ENCODE assay signal across 9 mouse cellular contexts in genomic region chr7:142458026-142458425, GRCm38 (mm10). TPM values are rescaled to one million over a fixed set of nuclear protein-coding genes. Genes with fewer than 3 reads are reported as not detected.
DNase-seq lines count a peak whose midpoint lies in the region; ATAC-seq and TF ChIP-seq lines count a peak whose summit lies in the region.
"Had no signal": no experiment of that assay in that cellular context is flagged by ENCODE, and none has a peak within 500 bp of the region (broad histone marks: within the 10 kb centered on the region; RNA-seq: fewer than 3 reads in every experiment).

No protein-coding gene starts in this region.

- WGBS in forebrain, embryonic 16.5 days = 48% methylated on average over 2 of the region's 2 CpGs
- WGBS in limb, embryonic 11.5 days = 11% methylated on average over 2 of the region's 2 CpGs
- WGBS in midbrain, postnatal 0 days = 36% methylated on average over 2 of the region's 2 CpGs

- no peak overlapping the region for H3K9ac ChIP-seq in forebrain, embryonic 16.5 days (replicated peaks; ENCODE audit: low read depth, low read length)
- H3K9ac ChIP-seq in limb, embryonic 11.5 days (ENCODE audit: low read length) = no peak overlapping the region
- H3K9ac ChIP-seq in midbrain, postnatal 0 days (replicated peaks; ENCODE audit: low read length, poor library complexity, severe bottlenecking) = 0 out of 2 replicates have a peak overlapping the region, but pooled peaks have one; percentile 20

- H3K9me3 ChIP-seq in forebrain, embryonic 16.5 days (ENCODE audit: control insufficient read depth, low read length) = no peaks in the 10 kb centered on the region
- no peaks in the 10 kb centered on the region for H3K9me3 ChIP-seq in limb, embryonic 11.5 days (ENCODE audit: control insufficient read depth, low read length)
- H3K9me3 ChIP-seq in midbrain, postnatal 0 days (ENCODE audit: low read length) = no peaks in the 10 kb centered on the region

- peak; percentile 3 for DNase-seq in adrenal gland, postnatal 14 days
- no peak for DNase-seq in adrenal gland, adult 2 months
- DNase-seq in limb, embryonic 11.5 days (ENCODE audit: low spot score) = peak; percentile 49
- peak; percentile 53 for DNase-seq in midbrain, postnatal 0 days (ENCODE audit: low spot score)
- no peak for DNase-seq in adrenal gland, adult 8-10 months
- DNase-seq in ovary, postnatal 10 days (ENCODE audit: low spot score) = no peak

- no peaks in the 10 kb centered on the region for H3K79me3 ChIP-seq in C2C12 (ENCODE audit: low read depth)

- H3K79me2 ChIP-seq in C2C12 (ENCODE audit: control insufficient read depth, insufficient read depth) = no peaks in the 10 kb centered on the region

- no peaks in the 10 kb centered on the region for H3K36me3 ChIP-seq in C2C12 (ENCODE audit: control insufficient read depth, insufficient read depth)
- no peaks in the 10 kb centered on the region for H3K36me3 ChIP-seq in forebrain, embryonic 16.5 days (ENCODE audit: control insufficient read depth, insufficient read depth)
- no peaks in the 10 kb centered on the region for H3K36me3 ChIP-seq in limb, embryonic 11.5 days (ENCODE audit: control insufficient read depth, insufficient read depth, low read length)
- no peaks in the 10 kb centered on the region for H3K36me3 ChIP-seq in midbrain, postnatal 0 days (ENCODE audit: insufficient read depth, low read length)

- ATAC-seq in forebrain, embryonic 16.5 days = no peak
- ATAC-seq in limb, embryonic 11.5 days (ENCODE audit: insufficient number of reproducible peaks, low FRiP score, low TSS enrichment, low read depth) = peak; percentile 65; the same call in 1 of the 2 replicates
- peak; percentile 70 for ATAC-seq in midbrain, postnatal 0 days (ENCODE audit: low FRiP score)

- TF ChIP-seq CTCF in C2C12 (IDR thresholded peaks at IDR 0.05; ENCODE audit: control insufficient read depth, insufficient read depth, insufficient read length) = no peak
- no peak for TF ChIP-seq CTCF in midbrain, postnatal 0 days (IDR thresholded peaks at IDR 0.05)

- H3K4me1 ChIP-seq in forebrain, embryonic 16.5 days (replicated peaks; ENCODE audit: control insufficient read depth, insufficient read depth, low read length) = peaks cover 11% of the 10 kb centered on the region
- H3K4me1 ChIP-seq in limb, embryonic 11.5 days (ENCODE audit: control insufficient read depth, insufficient read depth, low read length) = peaks cover 8% of the 10 kb centered on the region
- H3K4me1 ChIP-seq in midbrain, postnatal 0 days (ENCODE audit: insufficient read depth, low read length) = no peaks in the 10 kb centered on the region

- no peak overlapping the region for H3K4me3 ChIP-seq in C2C12 (ENCODE audit: insufficient read depth, poor library complexity, severe bottlenecking)
- H3K4me3 ChIP-seq in forebrain, embryonic 16.5 days (replicated peaks; ENCODE audit: low read length) = no peak overlapping the region
- no peak overlapping the region for H3K4me3 ChIP-seq in limb, embryonic 11.5 days (ENCODE audit: low read depth, low read length)
- H3K4me3 ChIP-seq in midbrain, postnatal 0 days (ENCODE audit: low read depth, low read length) = no peak overlapping the region

- no peaks in the 10 kb centered on the region for H3K27me3 ChIP-seq in C2C12 (ENCODE audit: control insufficient read depth, insufficient read depth, insufficient read length)
- no peaks in the 10 kb centered on the region for H3K27me3 ChIP-seq in forebrain, embryonic 16.5 days (replicated peaks; ENCODE audit: control insufficient read depth, insufficient read depth, low read length)
- no peaks in the 10 kb centered on the region for H3K27me3 ChIP-seq in limb, embryonic 11.5 days (ENCODE audit: control insufficient read depth, insufficient read depth, low read length)
- H3K27me3 ChIP-seq in midbrain, postnatal 0 days (ENCODE audit: insufficient read depth, low read length) = no peaks in the 10 kb centered on the region

- H3K27ac ChIP-seq in forebrain, embryonic 16.5 days (ENCODE audit: low read length) = peak overlapping the region; percentile 25; the same call in 1 of the 2 replicates
- H3K27ac ChIP-seq in limb, embryonic 11.5 days (replicated peaks; ENCODE audit: low read depth, low read length) = peak overlapping the region; percentile 63
- peak overlapping the region; percentile 77 for H3K27ac ChIP-seq in midbrain, postnatal 0 days (ENCODE audit: low read depth, low read length)

- no peak overlapping the region for H3K4me2 ChIP-seq in forebrain, embryonic 16.5 days (ENCODE audit: low read length)
- H3K4me2 ChIP-seq in limb, embryonic 11.5 days (ENCODE audit: low read depth, severe bottlenecking) = no peak overlapping the region
- H3K4me2 ChIP-seq in midbrain, postnatal 0 days (ENCODE audit: low read depth, low read length, poor library complexity, severe bottlenecking) = no peak overlapping the region

- no peak overlapping the region for H3ac ChIP-seq in C2C12 (ENCODE audit: control insufficient read depth, insufficient read length, low read depth)

TF ChIP-seq in C2C12, 6 proteins besides CTCF, POLR2A, EP300 and RAD21:
- no peak for TF ChIP-seq MYOD1 (IDR thresholded peaks at IDR 0.05; ENCODE audit: control insufficient read depth, insufficient read length, low read depth)
- TF ChIP-seq USF1 (IDR thresholded peaks at IDR 0.05; ENCODE audit: low read depth) = no peak
- peak; percentile 14 for TF ChIP-seq MAX (IDR thresholded peaks at IDR 0.05)
- TF ChIP-seq CEBPB (IDR thresholded peaks at IDR 0.05; ENCODE audit: low read depth) = peak; percentile 7
- TF ChIP-seq MYOG (IDR thresholded peaks at IDR 0.05; ENCODE audit: control insufficient read depth, extremely low read depth, insufficient read length) = no peak
- TF ChIP-seq FOSL1 (IDR thresholded peaks at IDR 0.05; ENCODE audit: insufficient read depth, low read length, poor library complexity, severe bottlenecking) = no peak

RNA-seq across cellular contexts. Expression of gene Lsp1, which starts 2.6 kb away (rescaled TPM):
- total RNA-seq in adrenal gland, postnatal 14 days (2021) = 20.4 and 52.3 TPM in 2 replicates
- 10 to 100 TPM; 20.9 to 28.7 TPM for total RNA-seq in adrenal gland, adult 2 months (2021)
- 22.2 and 25.1 TPM in 2 replicates for polyA plus RNA-seq in adrenal gland, adult 2 months (2012; rRNA removed)
- 96.1 TPM for polyA plus RNA-seq in C2C12 (2012; fragmentation: generic; extraction: Trizol)
- 3.5 and 5.5 TPM in 2 replicates for polyA plus RNA-seq in forebrain, embryonic 16.5 days (2015; fragmentation: Nextera tagmentation; extraction: Ambion mirVana)
- 22.8 and 23.3 TPM in 2 replicates for polyA plus RNA-seq in limb, embryonic 11.5 days (2014; fragmentation: Nextera tagmentation; extraction: Ambion mirVana)
- total RNA-seq in midbrain, postnatal 0 days (2014; rRNA removed) = 5.1 and 11.0 TPM in 2 replicates
- 5.3 and 8.7 TPM in 2 replicates for polyA plus RNA-seq in midbrain, postnatal 0 days (2015; fragmentation: Nextera tagmentation; extraction: Ambion mirVana)
- 10 to 100 TPM; 18.1 to 31.9 (median 21.4) TPM for total RNA-seq in adrenal gland, adult 8-10 months (2022)

RNA-seq across cellular contexts. Expression of gene Tnni2, which starts 16.4 kb away (rescaled TPM):
- 0.56 and 0.67 TPM in 2 replicates for total RNA-seq in adrenal gland, postnatal 14 days (2021)
- total RNA-seq in adrenal gland, adult 2 months (2021) = under 1 TPM; 0.62 to 0.63 TPM
- 0.15 TPM in 1 of 2 replicates, not detected in the other for polyA plus RNA-seq in adrenal gland, adult 2 months (2012; rRNA removed)
- 7.5 TPM for polyA plus RNA-seq in C2C12 (2012; fragmentation: generic; extraction: Trizol)
- polyA plus RNA-seq in forebrain, embryonic 16.5 days (2015; fragmentation: Nextera tagmentation; extraction: Ambion mirVana) = 0.89 TPM in 1 of 2 replicates, not detected in the other
- polyA plus RNA-seq in limb, embryonic 11.5 days (2014; fragmentation: Nextera tagmentation; extraction: Ambion mirVana) = 7.0 and 10.3 TPM in 2 replicates
- total RNA-seq in midbrain, postnatal 0 days (2014; rRNA removed) = not detected in 2 replicates
- 0.46 and 0.56 TPM in 2 replicates for polyA plus RNA-seq in midbrain, postnatal 0 days (2015; fragmentation: Nextera tagmentation; extraction: Ambion mirVana)
- 1 to 10 TPM in 1 of 4 experiments, under 1 TPM in 3; 0.43 to 1.1 (median 0.85) TPM for total RNA-seq in adrenal gland, adult 8-10 months (2022)

RNA-seq across cellular contexts. Expression of gene Syt8, which starts 23.4 kb away (rescaled TPM):
- total RNA-seq in adrenal gland, postnatal 14 days (2021) = not detected in 2 replicates
- total RNA-seq in adrenal gland, adult 2 months (2021) = not detected
- 0.16 and 0.20 TPM in 2 replicates for polyA plus RNA-seq in adrenal gland, adult 2 months (2012; rRNA removed)
- 0.07 TPM for polyA plus RNA-seq in C2C12 (2012; fragmentation: generic; extraction: Trizol)
- polyA plus RNA-seq in forebrain, embryonic 16.5 days (2015; fragmentation: Nextera tagmentation; extraction: Ambion mirVana) = not detected in 2 replicates
- 0.62 TPM in 1 of 2 replicates, not detected in the other for polyA plus RNA-seq in limb, embryonic 11.5 days (2014; fragmentation: Nextera tagmentation; extraction: Ambion mirVana)
- total RNA-seq in midbrain, postnatal 0 days (2014; rRNA removed) = not detected in 2 replicates
- not detected in 2 replicates for polyA plus RNA-seq in midbrain, postnatal 0 days (2015; fragmentation: Nextera tagmentation; extraction: Ambion mirVana)
- 1 to 10 TPM in 1 of 4 experiments, not detected in 3; 1.2 TPM for total RNA-seq in adrenal gland, adult 8-10 months (2022)
- polyA plus RNA-seq: neural tube, embryonic 14.5 days had no signal

RNA-seq across cellular contexts. Expression of gene Tnnt3, which starts 40.6 kb away (rescaled TPM):
- 1.1 and 1.8 TPM in 2 replicates for total RNA-seq in adrenal gland, postnatal 14 days (2021)
- not detected for total RNA-seq in adrenal gland, adult 2 months (2021)
- polyA plus RNA-seq in adrenal gland, adult 2 months (2012; rRNA removed) = 0.52 TPM in 1 of 2 replicates, not detected in the other
- polyA plus RNA-seq in C2C12 (2012; fragmentation: generic; extraction: Trizol) = 6.8 TPM
- polyA plus RNA-seq in forebrain, embryonic 16.5 days (2015; fragmentation: Nextera tagmentation; extraction: Ambion mirVana) = 0.73 and 1.2 TPM in 2 replicates
- polyA plus RNA-seq in limb, embryonic 11.5 days (2014; fragmentation: Nextera tagmentation; extraction: Ambion mirVana) = 8.0 and 10.8 TPM in 2 replicates
- 1.3 and 1.5 TPM in 2 replicates for total RNA-seq in midbrain, postnatal 0 days (2014; rRNA removed)
- polyA plus RNA-seq in midbrain, postnatal 0 days (2015; fragmentation: Nextera tagmentation; extraction: Ambion mirVana) = 2.0 and 3.1 TPM in 2 replicates
- 1 to 10 TPM in 3 of 4 experiments, not detected in 1; 1.1 to 1.5 (median 1.3) TPM for total RNA-seq in adrenal gland, adult 8-10 months (2022)

Comparison
In these comparisons a context has a peak if more than half of its experiments do, and no peak if none do; other contexts are left out.
1. DNase-seq: peak in adrenal gland, postnatal 14 days (single experiment), limb, embryonic 11.5 days (single experiment) and midbrain, postnatal 0 days (single experiment); none in adrenal gland, adult 2 months (single experiment), adrenal gland, adult 8-10 months (single experiment) and ovary, postnatal 10 days (single experiment).
2. H3K27ac ChIP-seq: peak in every context shown above with its lines; median percentile 77 in midbrain, postnatal 0 days; 63 in limb, embryonic 11.5 days; 25 in forebrain, embryonic 16.5 days.